Mouse (Mus musculus) midbrain, embryonic 12.5 days (tissue): ENCODE measurements around the gene Arl6. TPM values are rescaled to one million over a fixed set of nuclear protein-coding genes. Genes with fewer than 3 reads are reported as not detected.
A peak's percentile ranks its signal among the peaks of the same experiment; 100 is the strongest.

Source experiments
- ATAC-seq: fragments of 200-750 bp; cut with Nextera tagmentation; 2 replicates; pipeline ENCODE4 v1.8.0; 2017; ENCODE audit warnings: low read depth, moderate TSS enrichment, moderate library complexity; ENCODE audit not compliant: low FRiP score
- H3K27ac ChIP-seq: fragments of 300-500 bp; sonication (generic); replicated peaks from 2 replicates; pipeline ENCODE4 v1.5.1; 2016; ENCODE audit warnings: mild to moderate bottlenecking
- H3K27me3 ChIP-seq: fragments of 300-500 bp; sonication (generic); 2 replicates; pipeline ENCODE4 v1.6.1; 2016; ENCODE audit warnings: mild to moderate bottlenecking
- H3K36me3 ChIP-seq: fragments of 300-500 bp; sonication (generic); 2 replicates; pipeline ENCODE4 v1.6.1; 2016
- H3K4me1 ChIP-seq: fragments of 300-500 bp; sonication (generic); 2 replicates; pipeline ENCODE4 v1.6.1; 2016
- H3K4me2 ChIP-seq: fragments of 300-500 bp; sonication (generic); replicated peaks from 2 replicates; pipeline ENCODE4 v1.6.1; 2016; ENCODE audit warnings: mild to moderate bottlenecking, moderate library complexity
- H3K4me3 ChIP-seq: fragments of 300-500 bp; sonication (generic); 2 replicates; pipeline ENCODE4 v1.5.1; 2016; ENCODE audit warnings: mild to moderate bottlenecking
- H3K9ac ChIP-seq: fragments of 300-500 bp; sonication (generic); replicated peaks from 2 replicates; pipeline ENCODE4 v1.6.1; 2016; ENCODE audit warnings: mild to moderate bottlenecking, moderate library complexity
- H3K9me3 ChIP-seq: fragments of 300-500 bp; sonication (generic); 2 replicates; pipeline ENCODE4 v1.6.1; 2016; ENCODE audit warnings: mild to moderate bottlenecking
- WGBS: fragments of 180-500 bp; shearing (Covaris S2); methylation state at CpG from one replicate; pipeline ENCODE4 v1.1.7; 2016; 5-methylcytosine and 5-hydroxymethylcytosine counted together
- polyA plus RNA-seq: library from polyadenylated mRNA; unstranded; fragments of >200 nt; fragmentation: Nextera tagmentation; extraction: Ambion mirVana; gene quantifications from 2 replicates; pipeline ENCODE4 v1.2.1, GENCODE M21; 2016

Arl6 gene
- 49.3 and 50.1 TPM in 2 replicates for polyA plus RNA-seq

- Histone ChIP-seq H3K4me3 (peak within 1 kb of the TSS; percentile 75), H3K9me3 (no peaks in the 10 kb centered on the region), H3K9ac (peak within 1 kb of the TSS; percentile 71), H3K27ac (peak within 1 kb of the TSS; percentile 99), H3K4me1 (no peaks in the 10 kb centered on the region), H3K27me3 (no peaks in the 10 kb centered on the region), H3K36me3 (no peaks in the 10 kb centered on the region; the same call in 1 of the 2 replicates), H3K4me2 (peak within 1 kb of the TSS; percentile 66)
- peak; percentile 98 for ATAC-seq
- under 1% methylated on average over 46 of the region's 46 CpGs for whole genome bisulfite sequencing
These were observed at the start of gene Arl6 for GRCm38 (mm10) chr16:59639102-59639691. Gene Arl6, minus strand, starts transcription at chr16:59639391.

GRCm38 (mm10) chr16:59685135-59685534, 45.9 kb upstream of the Arl6 start:
- no peak for ATAC-seq
- H3K27me3 ChIP-seq: no peaks in the 10 kb centered on the region
- H3K9me3 ChIP-seq: no peaks in the 10 kb centered on the region
- H3K9ac ChIP-seq: no peak overlapping the region
- no peak overlapping the region for H3K4me2 ChIP-seq
- H3K36me3 ChIP-seq: no peaks in the 10 kb centered on the region
- 84% methylated on average over 5 of the region's 5 CpGs for WGBS
- no peak overlapping the region for H3K4me3 ChIP-seq
- H3K4me1 ChIP-seq: no peaks in the 10 kb centered on the region
- H3K27ac ChIP-seq: no peak overlapping the region

GRCm38 (mm10) chr16:59683434-59683833, 44.2 kb upstream of the Arl6 start:
- Histone ChIP-seq H3K27ac (no peak overlapping the region), H3K4me1 (no peaks in the 10 kb centered on the region), H3K4me2 (no peak overlapping the region), H3K9ac (no peak overlapping the region), H3K4me3 (no peak overlapping the region), H3K9me3 (no peaks in the 10 kb centered on the region), H3K36me3 (no peaks in the 10 kb centered on the region), H3K27me3 (no peaks in the 10 kb centered on the region)
- ATAC-seq: peak; percentile 92
- WGBS: 7% methylated on average over 8 of the region's 8 CpGs

- no peak for ATAC-seq
- 82% methylated on average over 8 of the region's 8 CpGs for WGBS
- no peak overlapping the region for H3K9ac ChIP-seq
- H3K27ac ChIP-seq: no peak overlapping the region
- no peaks in the 10 kb centered on the region for H3K9me3 ChIP-seq
- H3K4me1 ChIP-seq: no peaks in the 10 kb centered on the region
- no peaks in the 10 kb centered on the region for H3K27me3 ChIP-seq
- H3K4me2 ChIP-seq: no peak overlapping the region
- no peaks in the 10 kb centered on the region for H3K36me3 ChIP-seq
- no peak overlapping the region for H3K4me3 ChIP-seq
These were observed 43.2 kb upstream of the Arl6 start for GRCm38 (mm10) chr16:59682216-59682891.

- H3K27ac ChIP-seq: no peak overlapping the region
- no peak overlapping the region for H3K4me3 ChIP-seq
- no peak overlapping the region for H3K4me2 ChIP-seq
- no peaks in the 10 kb centered on the region for H3K36me3 ChIP-seq
- H3K4me1 ChIP-seq: no peaks in the 10 kb centered on the region
- no peak for ATAC-seq
- H3K27me3 ChIP-seq: no peaks in the 10 kb centered on the region
- H3K9me3 ChIP-seq: no peaks in the 10 kb centered on the region
- no peak overlapping the region for H3K9ac ChIP-seq
- 88% methylated on average over 2 of the region's 2 CpGs for WGBS
These were observed 27.7 kb upstream of the Arl6 start for GRCm38 (mm10) chr16:59666938-59667337.

GRCm38 (mm10) chr16:59643766-59644165, 4.6 kb upstream of the Arl6 start:
- Histone ChIP-seq H3K9ac (no peak overlapping the region), H3K36me3 (no peaks in the 10 kb centered on the region), H3K4me3 (no peak overlapping the region), H3K4me1 (no peaks in the 10 kb centered on the region), H3K27me3 (no peaks in the 10 kb centered on the region), H3K9me3 (no peaks in the 10 kb centered on the region), H3K4me2 (no peak overlapping the region), H3K27ac (no peak overlapping the region)
- ATAC-seq: no peak
- WGBS: 52% methylated on average over 2 of the region's 2 CpGs

- H3K4me3 ChIP-seq: no peak overlapping the region
These were observed 794 bp upstream of the Arl6 start for GRCm38 (mm10) chr16:59639985-59640384.

GRCm38 (mm10) chr16:59634598-59634997, 4.6 kb downstream of the Arl6 start:
- Histone ChIP-seq H3K4me3 (no peak overlapping the region), H3K4me1 (no peaks in the 10 kb centered on the region), H3K27me3 (no peaks in the 10 kb centered on the region), H3K9me3 (no peaks in the 10 kb centered on the region), H3K27ac (no peak overlapping the region), H3K36me3 (peaks cover 9% of the 10 kb centered on the region), H3K9ac (no peak overlapping the region), H3K4me2 (no peak overlapping the region)
- no peak for ATAC-seq
- WGBS: 87% methylated on average over 2 of the region's 2 CpGs

More at GRCm38 (mm10) chr16:59639985-59640384, 794 bp upstream of the Arl6 start:
- Histone ChIP-seq H3K9me3 (no peaks in the 10 kb centered on the region), H3K4me2 (no peak overlapping the region), H3K27ac (no peak overlapping the region), H3K4me1 (no peaks in the 10 kb centered on the region), H3K27me3 (no peaks in the 10 kb centered on the region), H3K36me3 (no peaks in the 10 kb centered on the region), H3K9ac (no peak overlapping the region)
- 95% methylated on average over 3 of the region's 3 CpGs for WGBS
- ATAC-seq: no peak

GRCm38 (mm10) chr16:59621554-59621953, 17.6 kb downstream of the Arl6 start:
- H3K4me1 ChIP-seq: no peaks in the 10 kb centered on the region
- no peak overlapping the region for H3K9ac ChIP-seq
- WGBS: 95% methylated on average over 2 of the region's 2 CpGs
- no peak overlapping the region for H3K4me2 ChIP-seq
- no peaks in the 10 kb centered on the region; the same call in 1 of the 2 replicates for H3K36me3 ChIP-seq
- H3K4me3 ChIP-seq: no peak overlapping the region
- H3K27ac ChIP-seq: no peak overlapping the region
- no peak for ATAC-seq
- no peaks in the 10 kb centered on the region for H3K27me3 ChIP-seq
- H3K9me3 ChIP-seq: no peaks in the 10 kb centered on the region

- no peaks in the 10 kb centered on the region; the same call in 1 of the 2 replicates for H3K36me3 ChIP-seq
- H3K4me1 ChIP-seq: no peaks in the 10 kb centered on the region
- ATAC-seq: peak; percentile 63
- 45% methylated on average over 3 of the region's 3 CpGs for WGBS
- no peak overlapping the region for H3K4me3 ChIP-seq
- no peaks in the 10 kb centered on the region for H3K9me3 ChIP-seq
- H3K4me2 ChIP-seq: no peak overlapping the region
- H3K9ac ChIP-seq: no peak overlapping the region
- no peak overlapping the region for H3K27ac ChIP-seq
- H3K27me3 ChIP-seq: no peaks in the 10 kb centered on the region
These were observed 22.0 kb downstream of the Arl6 start for GRCm38 (mm10) chr16:59617167-59617566.

GRCm38 (mm10) chr16:59615675-59616074, 23.5 kb downstream of the Arl6 start:
- Histone ChIP-seq H3K9me3 (no peaks in the 10 kb centered on the region), H3K27ac (no peak overlapping the region), H3K36me3 (peaks cover 8% of the 10 kb centered on the region; the same call in 1 of the 2 replicates), H3K4me1 (no peaks in the 10 kb centered on the region), H3K27me3 (no peaks in the 10 kb centered on the region), H3K4me3 (no peak overlapping the region), H3K4me2 (no peak overlapping the region), H3K9ac (no peak overlapping the region)
- 83% methylated on average over 3 of the region's 3 CpGs for WGBS
- no peak for ATAC-seq

- H3K9me3 ChIP-seq: no peaks in the 10 kb centered on the region
- WGBS: 91% methylated on average over 1 of the region's 1 CpGs
- no peak overlapping the region for H3K4me3 ChIP-seq
- no peak overlapping the region for H3K27ac ChIP-seq
- no peaks in the 10 kb centered on the region for H3K27me3 ChIP-seq
- no peak overlapping the region for H3K4me2 ChIP-seq
- no peaks in the 10 kb centered on the region for H3K4me1 ChIP-seq
- H3K9ac ChIP-seq: no peak overlapping the region
- H3K36me3 ChIP-seq: peaks cover 12% of the 10 kb centered on the region; the same call in 1 of the 2 replicates
- ATAC-seq: no peak
These were observed 28.4 kb downstream of the Arl6 start for GRCm38 (mm10) chr16:59610750-59611149.
